Mouse (Mus musculus) ovary, adult 2 months (tissue): ENCODE results near the gene Ppp2r3a. TPM values are rescaled to one million over a fixed set of nuclear protein-coding genes. Genes with fewer than 3 reads are reported as not detected.

Source experiments
- polyA plus RNA-seq: library from polyadenylated mRNA; depleted of rRNA; stranded (reverse); fragments of >200 nt; gene quantifications from 2 replicates; pipeline ENCODE4 v1.2.3, GENCODE M21; 2012; rRNA removed

Ppp2r3a gene
- polyA plus RNA-seq: 3.2 and 3.4 TPM in 2 replicates

DNA sequence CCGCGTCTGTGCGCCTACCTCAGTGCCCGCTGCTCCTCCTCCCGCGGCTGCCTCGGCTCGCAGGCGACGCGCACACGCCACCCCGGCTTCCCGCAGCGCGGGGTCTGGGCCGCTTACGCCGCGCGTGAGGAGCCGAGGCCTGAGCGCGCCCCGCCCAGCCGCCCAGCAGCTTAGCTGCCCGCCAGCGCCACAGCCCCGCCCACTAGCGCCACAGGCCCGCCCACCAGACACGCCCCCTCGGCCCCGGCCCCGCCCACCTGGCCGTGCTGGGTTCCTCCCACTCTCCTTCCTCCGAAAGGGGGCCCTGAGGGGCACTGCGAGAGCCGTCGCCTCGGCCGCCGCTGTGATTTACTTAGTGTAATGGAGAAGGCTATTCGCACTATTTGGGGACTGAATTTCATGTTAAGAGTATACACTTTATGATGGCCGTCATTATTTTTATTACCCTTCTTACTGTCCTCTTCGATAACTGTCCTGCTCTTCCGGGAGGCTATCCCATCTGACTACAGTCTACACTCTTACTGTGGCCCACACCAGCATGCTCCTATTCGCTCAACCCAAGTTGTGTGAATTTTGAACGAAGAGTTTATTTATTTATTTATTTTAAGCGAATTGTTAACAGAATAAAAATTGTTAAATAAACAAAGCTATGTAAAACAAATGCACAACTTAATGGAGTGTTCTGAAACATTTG, at the start of gene Ppp2r3a:
TSS of gene Ppp2r3a (minus strand) at position 152 of the 694 bp plus-strand sequence.

DNA sequence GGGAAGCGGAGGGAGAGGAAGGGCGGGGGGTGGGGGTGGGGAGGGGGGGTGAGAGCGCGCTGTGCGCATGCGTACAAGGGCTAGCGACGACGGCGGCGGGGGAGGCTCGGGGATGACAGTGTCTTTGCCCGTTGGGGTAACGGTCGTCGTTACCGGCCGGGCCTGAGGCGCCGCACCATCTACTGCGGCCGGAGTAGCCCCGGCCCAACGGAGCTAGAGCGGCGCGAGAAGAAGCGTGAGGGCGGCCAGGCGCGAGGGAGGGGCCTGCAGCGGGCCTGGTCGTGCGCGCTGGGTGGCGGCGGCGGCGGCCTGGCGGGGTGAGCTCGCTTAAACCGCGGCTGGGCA, 177.6 kb downstream of the Ppp2r3a start, which contains the start of gene Msl2:
TSS of gene Msl2 (plus strand) at position 115 of the 345 bp plus-strand sequence.

Other genes starting within 250 kb of the Ppp2r3a start
- gene Pccb, start 216.9 kb downstream of the Ppp2r3a start, polyA plus RNA-seq: 72.4 and 80.3 TPM in 2 replicates
- gene Msl2, start 177.7 kb downstream of the Ppp2r3a start, polyA plus RNA-seq: 31.9 and 52.0 TPM in 2 replicates